Mouse (Mus musculus) cerebellum, adult 8-10 months (tissue): ENCODE results near the gene Eps8l1.
"Not testable (repeated sequence)": the region's sequence is repeated elsewhere in the genome, so short reads cannot be mapped to it uniquely, and the experiment has no call there.

Source experiments
- DNase-seq: peaks from one replicate; pipeline ENCODE4 v3.0.0; 2022

The Eps8l1 gene

GRCm38 (mm10) chr7:4511489-4512224 is 51.2 kb downstream of the Eps8l1 start:
- DNase-seq: no peak

GRCm38 (mm10) chr7:4513236-4513635 is 52.8 kb downstream of the Eps8l1 start:
- no peak for DNase-seq

- no peak for DNase-seq
These were observed 53.6 kb downstream of the Eps8l1 start for GRCm38 (mm10) chr7:4513829-4514712.

- DNase-seq: no peak
These were observed 55.4 kb downstream of the Eps8l1 start for GRCm38 (mm10) chr7:4515853-4516252.

- no peak for DNase-seq
These were observed 56.0 kb downstream of the Eps8l1 start, which contains the start of gene Tnnt1 for GRCm38 (mm10) chr7:4516332-4517050. Gene Tnnt1 (minus strand): TSS chr7:4516382.

GRCm38 (mm10) chr7:4518487-4518886 is 58.0 kb downstream of the Eps8l1 start:
- no peak for DNase-seq

- no peak for DNase-seq
These were observed 60.9 kb downstream of the Eps8l1 start for GRCm38 (mm10) chr7:4521231-4522003.

- DNase-seq: no peak
These were observed 61.8 kb downstream of the Eps8l1 start for GRCm38 (mm10) chr7:4522292-4522691.

GRCm38 (mm10) chr7:4523205-4524130 is 63.0 kb downstream of the Eps8l1 start:
- no peak for DNase-seq

GRCm38 (mm10) chr7:4524212-4524922 is 63.9 kb downstream of the Eps8l1 start, which contains the start of gene Tnni3:
Gene Tnni3 (minus strand): TSS chr7:4524229.
- not testable (repeated sequence) for DNase-seq

GRCm38 (mm10) chr7:4526341-4527301 is 66.1 kb downstream of the Eps8l1 start:
- peak; percentile 45 for DNase-seq

- DNase-seq: no peak
These were observed 66.8 kb downstream of the Eps8l1 start for GRCm38 (mm10) chr7:4527302-4527689.
